Comparison of ENCODE assay signal across 8 mouse cellular contexts in the genomic region with DNA sequence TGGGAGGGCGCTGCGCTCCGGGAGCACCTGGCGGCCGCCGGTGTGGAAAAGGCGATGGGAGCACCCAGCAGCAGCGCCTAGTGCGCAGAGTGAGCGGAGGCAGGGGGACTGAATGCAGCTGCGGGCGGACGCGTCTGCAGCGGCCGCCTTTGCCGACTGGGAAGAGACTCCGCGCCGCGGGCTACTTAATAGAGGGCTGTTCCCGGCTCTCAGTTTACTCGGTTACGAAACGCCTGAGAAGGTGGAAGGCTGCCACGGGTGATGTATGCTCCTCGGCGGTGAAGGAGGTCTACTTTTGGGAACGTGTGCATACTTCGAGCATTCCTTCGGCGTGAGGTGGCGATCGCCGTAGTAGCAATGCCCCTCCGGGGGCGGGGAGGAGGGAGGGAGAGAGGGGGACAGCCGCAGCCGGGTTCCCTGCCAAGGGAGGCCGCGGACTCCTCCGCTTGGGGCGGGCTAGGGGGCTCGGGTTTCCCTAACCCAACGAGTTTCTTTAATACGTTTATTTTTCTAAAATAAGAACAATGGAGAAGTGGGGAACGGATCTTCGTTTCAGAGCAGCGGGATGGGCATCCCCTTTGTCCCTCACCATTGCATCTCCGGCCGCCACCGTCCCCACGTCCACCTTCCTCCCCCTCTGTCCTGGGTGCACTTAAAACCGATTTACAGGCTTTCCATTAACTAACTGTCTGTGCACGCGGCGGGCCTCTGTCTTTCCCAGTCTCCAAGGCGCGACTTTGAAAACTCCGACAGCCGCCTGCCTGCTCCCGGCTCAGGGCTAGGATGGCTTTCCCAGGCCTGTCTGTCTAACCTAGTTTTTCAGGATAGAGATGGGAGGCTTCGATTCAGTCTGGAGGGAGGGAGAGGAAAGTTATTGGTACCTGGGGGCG. TPM values are rescaled to one million over a fixed set of nuclear protein-coding genes. Genes with fewer than 3 reads are reported as not detected.
A peak's percentile ranks its signal among the peaks of the same experiment; 100 is the strongest.
DNase-seq lines count a peak whose midpoint lies in the region; ATAC-seq lines count a peak whose summit lies in the region.

A gene (minus strand): TSS at position 351 of the 890 bp plus-strand sequence.

- H3K36me3 ChIP-seq in heart, embryonic 12.5 days, result no peaks in the 10 kb centered on the region
- H3K36me3 ChIP-seq in splenic B cell, adult 2 months (ENCODE audit: control insufficient read depth, insufficient read depth, low read length, poor library complexity, severe bottlenecking), result no peaks in the 10 kb centered on the region

- peak; percentile 35 for ATAC-seq in heart, embryonic 12.5 days (ENCODE audit: insufficient number of reproducible peaks, low FRiP score)

- peak; percentile 62 for DNase-seq in 3134 (ENCODE audit: extremely low read depth, insufficient read length, low spot score)
- DNase-seq in adrenal gland, adult 18-20 months (ENCODE audit: low spot score in 2 of 2), result peak; percentile 32 to 42
- peak; percentile 80 for DNase-seq in fibroblast of lung, adult 2 months (ENCODE audit: low read depth)
- peak; percentile 51 to 67 for DNase-seq in kidney, postnatal 25 days
- DNase-seq in lung, postnatal 4 days, result peak; percentile 81 to 88
- peak; percentile 21 for DNase-seq in splenic B cell, adult 2 months (ENCODE audit: low read depth, low spot score)
- DNase-seq in spleen, adult 12 weeks (ENCODE audit: low spot score), result no peak

- peaks cover 25% of the 10 kb centered on the region for H3K27me3 ChIP-seq in heart, embryonic 12.5 days (replicated peaks)
- H3K27me3 ChIP-seq in splenic B cell, adult 2 months (ENCODE audit: control insufficient read depth, insufficient read depth, low read length, poor library complexity, severe bottlenecking), result peaks cover 2% of the 10 kb centered on the region; the same call in 1 of the 2 replicates

- H3K4me2 ChIP-seq in heart, embryonic 12.5 days, result peak within 1 kb of the TSS; percentile 89

- H3K9me3 ChIP-seq in heart, embryonic 12.5 days (replicated peaks), result no peaks in the 10 kb centered on the region

- peak within 1 kb of the TSS; percentile 36 for H3K27ac ChIP-seq in heart, embryonic 12.5 days (ENCODE audit: poor library complexity, severe bottlenecking)

- peak within 1 kb of the TSS; percentile 80 for H3K9ac ChIP-seq in heart, embryonic 12.5 days

- under 1% methylated on average over 63 of the region's 64 CpGs for WGBS in heart, embryonic 12.5 days

- peak within 1 kb of the TSS; percentile 64 for H3K4me3 ChIP-seq in heart, embryonic 12.5 days

- H3K4me1 ChIP-seq in heart, embryonic 12.5 days (replicated peaks), result peaks cover 41% of the 10 kb centered on the region

RNA-seq across cellular contexts. Expression of the gene that starts here (rescaled TPM):
- 10 to 100 TPM; 10.9 to 11.0 TPM for total RNA-seq in adrenal gland, adult 18-20 months (2021)
- polyA plus RNA-seq in heart, embryonic 12.5 days (2016; fragmentation: Nextera tagmentation; extraction: Ambion mirVana), result 15.1 and 15.2 TPM in 2 replicates
